Mouse (Mus musculus): ENCODE data around the gene Krt28. TPM values are rescaled to one million over a fixed set of nuclear protein-coding genes. Genes with fewer than 3 reads are reported as not detected.

Gene Krt28
- polyA plus RNA-seq, 1 experiment from 2014 or later: 0.29 TPM

- WGBS: 87% methylated on average over 8 of the region's 8 CpGs
- H3K27ac ChIP-seq: no peak overlapping the region
- H3K4me1 ChIP-seq: no peaks in the 10 kb centered on the region
- ATAC-seq (ENCODE audit: insufficient number of reproducible peaks, insufficient read depth, low FRiP score, low TSS enrichment): no peak
- H3K9ac ChIP-seq: no peak overlapping the region
- no peak overlapping the region for H3K4me3 ChIP-seq
- H3K36me3 ChIP-seq: no peaks in the 10 kb centered on the region
- no peaks in the 10 kb centered on the region for H3K9me3 ChIP-seq
- no peak overlapping the region for H3K4me2 ChIP-seq (replicated peaks)
- H3K27me3 ChIP-seq: no peaks in the 10 kb centered on the region
Measured at GRCm38 (mm10) chr11:99361423-99361822, 13.3 kb downstream of the Krt28 start.

- Histone ChIP-seq H3K4me3 (no peak within 1 kb of the TSS), H3K4me2 (replicated peaks) (no peak within 1 kb of the TSS), H3K27ac (no peak within 1 kb of the TSS), H3K4me1 (no peaks in the 10 kb centered on the region), H3K9ac (no peak within 1 kb of the TSS), H3K27me3 (no peaks in the 10 kb centered on the region), H3K36me3 (no peaks in the 10 kb centered on the region), H3K9me3 (no peaks in the 10 kb centered on the region)
- WGBS: 83% methylated on average over 12 of the region's 12 CpGs
- no peak for ATAC-seq (ENCODE audit: insufficient number of reproducible peaks, insufficient read depth, low FRiP score, low TSS enrichment)
Measured at GRCm38 (mm10) chr11:99351004-99351403, 23.7 kb downstream of the Krt28 start, which contains the start of gene Krt27. Gene Krt27, minus strand, starts transcription at chr11:99351104.

- Histone ChIP-seq H3K36me3 (no peaks in the 10 kb centered on the region), H3K27ac (no peak overlapping the region), H3K9me3 (no peaks in the 10 kb centered on the region), H3K4me3 (no peak overlapping the region), H3K27me3 (no peaks in the 10 kb centered on the region), H3K9ac (no peak overlapping the region), H3K4me1 (no peaks in the 10 kb centered on the region), H3K4me2 (replicated peaks) (no peak overlapping the region)
- ATAC-seq (ENCODE audit: insufficient number of reproducible peaks, insufficient read depth, low FRiP score, low TSS enrichment): no peak
- 82% methylated on average over 11 of the region's 11 CpGs for WGBS
Measured at GRCm38 (mm10) chr11:99339299-99339847, 35.3 kb downstream of the Krt28 start.

- ATAC-seq (ENCODE audit: insufficient number of reproducible peaks, insufficient read depth, low FRiP score, low TSS enrichment): no peak
- no peak within 1 kb of the TSS for H3K4me2 ChIP-seq (replicated peaks)
- no peaks in the 10 kb centered on the region for H3K36me3 ChIP-seq
- 93% methylated on average over 11 of the region's 11 CpGs for WGBS
- no peaks in the 10 kb centered on the region for H3K27me3 ChIP-seq
- H3K27ac ChIP-seq: no peak within 1 kb of the TSS
- H3K9ac ChIP-seq: no peak within 1 kb of the TSS
- no peak within 1 kb of the TSS for H3K4me3 ChIP-seq
- no peaks in the 10 kb centered on the region for H3K4me1 ChIP-seq
- no peaks in the 10 kb centered on the region for H3K9me3 ChIP-seq
Measured at GRCm38 (mm10) chr11:99337866-99338265, 36.8 kb downstream of the Krt28 start, which contains the start of gene Krt26. Gene Krt26, minus strand, starts transcription at chr11:99337966.

GRCm38 (mm10) chr11:99333426-99333825 is 41.3 kb downstream of the Krt28 start:
- Histone ChIP-seq H3K9ac (no peak overlapping the region), H3K9me3 (no peaks in the 10 kb centered on the region), H3K27ac (no peak overlapping the region), H3K27me3 (no peaks in the 10 kb centered on the region), H3K4me2 (replicated peaks) (no peak overlapping the region), H3K4me1 (no peaks in the 10 kb centered on the region), H3K36me3 (no peaks in the 10 kb centered on the region), H3K4me3 (no peak overlapping the region)
- ATAC-seq (ENCODE audit: insufficient number of reproducible peaks, insufficient read depth, low FRiP score, low TSS enrichment): no peak
- WGBS: 76% methylated on average over 13 of the region's 13 CpGs

GRCm38 (mm10) chr11:99329655-99330054 is 45.0 kb downstream of the Krt28 start:
- Histone ChIP-seq H3K4me3 (no peak overlapping the region), H3K27ac (no peak overlapping the region), H3K27me3 (no peaks in the 10 kb centered on the region), H3K4me1 (no peaks in the 10 kb centered on the region), H3K36me3 (no peaks in the 10 kb centered on the region), H3K9me3 (no peaks in the 10 kb centered on the region), H3K9ac (no peak overlapping the region), H3K4me2 (replicated peaks) (no peak overlapping the region)
- no peak for ATAC-seq (ENCODE audit: insufficient number of reproducible peaks, insufficient read depth, low FRiP score, low TSS enrichment)
- WGBS: 76% methylated on average over 2 of the region's 2 CpGs

GRCm38 (mm10) chr11:99322851-99323250 is 51.9 kb downstream of the Krt28 start, which contains the start of gene Krt25:
Gene Krt25, minus strand, starts transcription at chr11:99322951.
- Histone ChIP-seq H3K36me3 (no peaks in the 10 kb centered on the region), H3K4me1 (no peaks in the 10 kb centered on the region), H3K9ac (no peak within 1 kb of the TSS), H3K27me3 (no peaks in the 10 kb centered on the region), H3K4me3 (no peak within 1 kb of the TSS), H3K4me2 (replicated peaks) (no peak within 1 kb of the TSS), H3K9me3 (no peaks in the 10 kb centered on the region), H3K27ac (no peak within 1 kb of the TSS)
- no peak for ATAC-seq (ENCODE audit: insufficient number of reproducible peaks, insufficient read depth, low FRiP score, low TSS enrichment)
- 87% methylated on average over 11 of the region's 11 CpGs for WGBS

- Histone ChIP-seq H3K9me3 (no peaks in the 10 kb centered on the region), H3K27ac (no peak overlapping the region), H3K36me3 (no peaks in the 10 kb centered on the region), H3K27me3 (no peaks in the 10 kb centered on the region), H3K4me2 (replicated peaks) (no peak overlapping the region), H3K9ac (no peak overlapping the region), H3K4me1 (no peaks in the 10 kb centered on the region), H3K4me3 (no peak overlapping the region)
- 89% methylated on average over 14 of the region's 14 CpGs for WGBS
- no peak for ATAC-seq (ENCODE audit: insufficient number of reproducible peaks, insufficient read depth, low FRiP score, low TSS enrichment)
Measured at GRCm38 (mm10) chr11:99321094-99321493, 53.6 kb downstream of the Krt28 start.

- Histone ChIP-seq H3K9ac (no peak overlapping the region), H3K27me3 (no peaks in the 10 kb centered on the region), H3K27ac (no peak overlapping the region), H3K9me3 (no peaks in the 10 kb centered on the region), H3K4me2 (replicated peaks) (no peak overlapping the region), H3K4me3 (no peak overlapping the region), H3K4me1 (no peaks in the 10 kb centered on the region), H3K36me3 (no peaks in the 10 kb centered on the region)
- 71% methylated on average over 9 of the region's 9 CpGs for WGBS
- no peak for ATAC-seq (ENCODE audit: insufficient number of reproducible peaks, insufficient read depth, low FRiP score, low TSS enrichment)
Measured at GRCm38 (mm10) chr11:99319127-99319526, 55.6 kb downstream of the Krt28 start.

- no peak for ATAC-seq (ENCODE audit: insufficient number of reproducible peaks, insufficient read depth, low FRiP score, low TSS enrichment)
Measured at GRCm38 (mm10) chr11:99316543-99316942, 58.2 kb downstream of the Krt28 start.

More at GRCm38 (mm10) chr11:99316543-99316942, 58.2 kb downstream of the Krt28 start:
- Histone ChIP-seq H3K4me2 (replicated peaks) (no peak overlapping the region), H3K36me3 (no peaks in the 10 kb centered on the region), H3K9me3 (no peaks in the 10 kb centered on the region), H3K27me3 (no peaks in the 10 kb centered on the region), H3K9ac (no peak overlapping the region), H3K4me1 (no peaks in the 10 kb centered on the region), H3K27ac (no peak overlapping the region), H3K4me3 (no peak overlapping the region)
- 63% methylated on average over 8 of the region's 8 CpGs for WGBS

Data from embryonic facial prominence, embryonic 12.5 days (tissue).